Mouse (Mus musculus) lung, postnatal 25 days (tissue): ENCODE data around the gene Pnpla1.

ENCODE experiments used
- DNase-seq: peaks from one replicate; pipeline ENCODE4 v3.0.0; 2022; ENCODE audit warnings: low spot score

Gene Pnpla1

GRCm38 (mm10) chr17:28924957-28925595 lies 66.9 kb downstream of the Pnpla1 start:
- DNase-seq: no peak

GRCm38 (mm10) chr17:28926380-28926779 lies 68.2 kb downstream of the Pnpla1 start:
- DNase-seq: peak; percentile 74

- peak; percentile 43 for DNase-seq
Observed at GRCm38 (mm10) chr17:28926866-28927635, 68.8 kb downstream of the Pnpla1 start.

GRCm38 (mm10) chr17:28928004-28928403 lies 69.8 kb downstream of the Pnpla1 start:
- DNase-seq: no peak

- DNase-seq: no peak
Observed at GRCm38 (mm10) chr17:28929369-28929768, 71.2 kb downstream of the Pnpla1 start.

GRCm38 (mm10) chr17:28930392-28931074 lies 72.3 kb downstream of the Pnpla1 start:
- peak; percentile 92 for DNase-seq

- DNase-seq: no peak
Observed at GRCm38 (mm10) chr17:28931436-28932211, 73.4 kb downstream of the Pnpla1 start.

- no peak for DNase-seq
Observed at GRCm38 (mm10) chr17:28932274-28932673, 74.1 kb downstream of the Pnpla1 start.

- DNase-seq: no peak
Observed at GRCm38 (mm10) chr17:28934120-28934916, 76.1 kb downstream of the Pnpla1 start.

- no peak for DNase-seq
Observed at GRCm38 (mm10) chr17:28936133-28936532, 77.9 kb downstream of the Pnpla1 start.

- DNase-seq: no peak
Observed at GRCm38 (mm10) chr17:28936622-28937345, 78.6 kb downstream of the Pnpla1 start.
